Mouse (Mus musculus) heart, postnatal 14 days (tissue): ENCODE results near the gene Cga. TPM values are rescaled to one million over a fixed set of nuclear protein-coding genes. Genes with fewer than 3 reads are reported as not detected.
"Not testable (repeated sequence)": the region's sequence is repeated elsewhere in the genome, so short reads cannot be mapped to it uniquely, and the experiment has no call there.

Experiments
- DNase-seq, 2 experiments: peaks; one replicate each; pipeline ENCODE4 v3.0.0; 2021 to 2022
- intact Hi-C: fragments of 180-260 bp; cut with DNase I; formaldehyde crosslinking; loops from one replicate; pipeline ENCODE4 v1.15.1; 2025
- total RNA-seq, 2 experiments: library from RNA; stranded (reverse); gene quantifications; 2 replicates each; pipeline ENCODE4 v1.2.3; 2021

The Cga gene
- total RNA-seq, 2 experiments from 2014 or later: not detected

DNA sequence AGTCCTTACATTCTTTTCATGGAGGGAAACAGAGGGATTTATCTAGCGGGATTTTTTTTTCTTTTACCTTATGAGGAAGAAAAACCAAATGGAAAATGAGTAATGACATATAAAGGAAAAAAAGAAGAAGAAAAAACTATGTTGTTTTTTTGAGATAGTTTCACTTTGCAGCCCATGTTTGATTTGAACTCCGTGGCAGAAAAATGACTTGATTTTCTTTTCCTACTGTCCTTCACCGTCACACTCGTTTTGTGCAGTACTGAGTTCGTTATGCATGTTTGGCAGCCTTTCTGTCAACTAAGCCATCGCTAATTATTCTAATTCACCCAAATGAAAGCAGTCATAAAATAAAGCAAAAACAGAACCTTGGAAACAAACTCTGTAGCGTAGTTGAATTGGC, 6.3 kb upstream of the Cga start:
- no peak for DNase-seq
- intact Hi-C loops: loop anchor here (5.0 kb wide), 1 partner anchor 110 kb away; the partner anchor contains the start of gene Smim8

DNA sequence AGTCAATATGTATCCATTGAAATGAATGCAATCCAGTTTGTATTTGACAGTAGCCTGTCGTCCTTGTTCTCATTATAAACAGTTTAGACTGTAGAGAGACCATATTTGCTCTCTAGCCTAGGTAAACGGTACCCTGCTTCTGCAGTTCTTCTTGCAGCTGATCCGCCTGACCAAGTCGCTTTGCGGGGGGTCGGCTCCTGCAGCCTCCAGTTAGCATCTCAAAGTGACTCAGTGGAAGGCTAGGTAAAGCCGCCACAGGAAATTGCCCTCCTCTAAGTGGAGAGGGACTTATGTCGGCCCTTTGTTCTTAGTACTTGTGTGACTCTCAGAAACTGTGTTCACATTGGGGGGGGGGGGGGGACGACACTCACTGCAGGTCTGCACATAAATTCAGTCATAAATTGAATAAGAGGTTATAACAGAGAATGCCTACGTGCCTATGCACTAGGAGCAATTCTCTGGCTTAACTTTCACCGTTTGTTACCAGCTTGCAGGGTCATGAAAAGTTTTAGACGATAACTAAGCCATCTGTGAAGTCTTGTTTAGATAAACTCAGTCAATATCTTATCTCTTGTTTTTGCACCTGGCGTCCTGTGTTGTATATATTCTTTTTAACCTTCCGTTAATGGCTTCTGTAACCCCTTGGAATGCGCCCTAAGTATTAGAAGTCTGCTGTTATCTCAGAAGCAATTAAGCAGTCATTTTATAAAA, 4.3 kb upstream of the Cga start:
- intact Hi-C loops: loop anchor here (5.0 kb wide), 1 partner anchor 112 kb away; the partner anchor contains the start of gene Smim8
- no peak for DNase-seq

DNA sequence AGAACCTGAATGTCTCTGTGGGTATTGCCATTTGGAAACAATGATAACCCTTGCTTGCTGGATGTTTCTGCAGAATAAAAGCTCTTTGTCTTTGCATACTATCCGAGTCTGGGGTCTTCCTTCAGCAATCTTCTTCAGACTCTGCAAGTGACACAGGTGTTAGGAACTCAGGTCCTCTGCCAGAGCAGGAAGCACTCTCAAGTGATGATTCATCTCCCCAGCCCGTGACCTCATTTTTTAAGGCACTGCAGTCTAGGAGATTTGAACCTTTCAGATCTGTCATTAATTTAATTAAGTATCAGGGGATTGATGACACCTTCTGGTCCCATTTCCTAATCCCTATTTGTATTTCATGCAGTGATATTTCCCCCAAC, 3.8 kb upstream of the Cga start:
- intact Hi-C loops: loop anchor here (5.0 kb wide), 1 partner anchor 112 kb away; the partner anchor contains the start of gene Smim8
- no peak for DNase-seq

DNA sequence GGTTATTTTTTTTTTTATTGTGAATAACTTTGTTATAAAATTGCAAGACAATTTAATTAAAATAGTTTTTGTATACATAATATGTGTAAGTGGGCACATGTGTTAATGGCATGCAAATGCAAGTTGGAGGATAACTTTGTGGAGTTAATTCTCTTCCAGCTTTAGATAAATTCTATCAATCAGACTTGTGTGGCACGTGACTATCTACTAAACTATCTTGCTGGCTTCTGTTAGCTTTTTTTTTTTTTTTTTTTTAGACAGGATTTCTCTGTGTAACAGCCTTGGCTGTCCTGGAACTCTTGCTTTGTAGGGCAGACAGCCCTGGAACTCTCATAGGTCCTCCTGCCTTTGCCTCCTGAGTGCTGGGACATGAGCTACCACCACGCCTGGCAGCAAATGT, 4.9 kb downstream of the Cga start:
- no peak for DNase-seq
- intact Hi-C loops: no loop called here

DNA sequence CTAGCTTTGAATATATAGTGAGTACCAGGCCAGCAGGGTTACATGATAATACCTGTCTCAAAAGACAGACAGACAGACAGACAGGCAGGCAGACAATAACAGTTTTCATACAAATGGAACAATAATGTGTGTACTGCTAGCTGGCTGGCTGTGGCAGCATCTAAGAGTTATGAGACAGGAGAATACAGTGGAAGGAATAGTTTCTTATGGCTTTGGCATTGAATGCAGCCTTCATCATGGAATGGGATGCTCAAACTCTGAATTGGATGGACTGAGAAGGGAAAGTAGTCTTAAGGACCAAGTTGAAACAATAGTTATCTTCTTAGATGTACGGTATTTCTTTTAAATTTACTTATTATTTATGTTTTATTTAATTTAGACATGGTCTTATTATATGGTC, 5.7 kb downstream of the Cga start:
- no peak for DNase-seq
- intact Hi-C loops: no loop called here

DNA sequence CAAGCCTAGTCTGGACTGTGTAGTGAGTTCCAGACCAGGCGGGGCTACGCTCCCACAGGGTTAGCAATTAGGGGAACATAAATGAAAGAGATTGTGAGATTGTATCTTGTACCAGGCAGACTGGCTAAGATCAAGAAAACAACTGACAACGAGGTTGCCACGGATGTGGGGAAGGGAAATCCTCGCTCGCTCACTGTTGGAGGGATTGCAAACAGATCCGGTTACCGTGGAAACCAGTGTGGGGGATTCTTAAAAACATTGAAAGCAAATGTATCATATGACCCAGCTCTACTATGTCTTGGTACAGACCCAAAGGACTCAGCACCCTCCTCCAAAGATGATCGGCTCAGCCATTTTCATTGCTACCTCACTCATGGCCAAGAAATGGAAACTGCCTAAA, 6.6 kb downstream of the Cga start:
- no peak for DNase-seq
- intact Hi-C loops: no loop called here

DNA sequence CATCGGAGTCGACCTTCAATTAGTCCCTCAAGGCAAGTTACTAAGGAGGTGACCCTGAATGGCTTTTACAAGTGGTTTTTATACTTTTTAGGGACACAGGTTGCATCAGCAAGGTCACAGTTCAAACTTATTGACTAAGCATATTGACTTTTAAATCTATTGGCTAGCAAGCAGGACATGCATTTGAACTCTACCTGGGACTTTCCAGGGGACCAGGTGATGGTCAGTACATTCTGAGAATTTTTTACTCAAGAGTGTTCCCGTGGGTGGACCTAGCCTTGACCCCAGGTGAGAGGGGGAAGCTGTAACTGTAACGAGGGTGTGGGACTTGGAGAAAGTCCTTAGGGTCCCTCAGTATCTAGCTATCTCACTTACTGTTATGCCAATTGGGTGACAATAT, 7.6 kb downstream of the Cga start:
- intact Hi-C loops: no loop called here

DNA sequence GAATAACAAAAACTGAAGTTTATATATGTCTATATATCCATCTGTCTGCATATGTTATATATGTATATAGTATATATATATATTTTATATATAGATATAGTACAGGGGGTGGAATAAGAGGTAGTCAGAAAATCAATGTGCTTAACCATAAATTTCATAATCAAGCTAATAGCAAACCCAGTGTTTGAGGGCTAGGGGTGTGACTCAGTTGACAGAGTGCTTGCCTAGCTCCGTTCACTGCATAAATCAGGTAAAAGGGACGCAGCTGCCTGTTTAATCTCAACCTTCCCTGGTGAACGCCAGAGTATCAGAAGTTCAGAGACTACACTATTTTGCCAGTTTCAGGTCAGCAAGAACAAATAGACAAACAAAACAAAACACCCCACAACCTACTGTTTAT, 8.0 kb downstream of the Cga start:
- DNase-seq, intact Hi-C loops: not testable (repeated sequence)

More for the DNA sequence above, 7.6 kb downstream of the Cga start:
- no peak for DNase-seq

DNA sequence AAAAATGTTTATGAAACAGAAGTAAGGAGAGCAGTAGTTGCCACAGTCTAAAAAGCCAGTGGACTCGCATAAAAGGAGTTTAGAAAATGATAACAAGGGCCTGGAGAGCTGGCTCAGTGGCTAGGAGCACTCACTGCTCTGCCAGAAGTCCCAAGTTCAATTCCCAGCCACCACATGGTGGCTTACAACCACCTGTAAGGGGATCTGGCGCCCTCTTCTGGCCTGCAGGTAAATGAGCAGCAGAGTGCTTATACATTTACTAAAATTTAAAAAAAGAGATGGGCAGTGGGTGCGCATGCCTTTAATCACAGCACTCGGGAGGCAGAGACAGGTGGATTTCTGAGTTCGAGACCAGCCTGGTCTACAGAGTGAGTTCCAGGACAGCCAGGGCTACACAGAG, 11.8 kb downstream of the Cga start:
- intact Hi-C loops: no loop called here

DNA sequence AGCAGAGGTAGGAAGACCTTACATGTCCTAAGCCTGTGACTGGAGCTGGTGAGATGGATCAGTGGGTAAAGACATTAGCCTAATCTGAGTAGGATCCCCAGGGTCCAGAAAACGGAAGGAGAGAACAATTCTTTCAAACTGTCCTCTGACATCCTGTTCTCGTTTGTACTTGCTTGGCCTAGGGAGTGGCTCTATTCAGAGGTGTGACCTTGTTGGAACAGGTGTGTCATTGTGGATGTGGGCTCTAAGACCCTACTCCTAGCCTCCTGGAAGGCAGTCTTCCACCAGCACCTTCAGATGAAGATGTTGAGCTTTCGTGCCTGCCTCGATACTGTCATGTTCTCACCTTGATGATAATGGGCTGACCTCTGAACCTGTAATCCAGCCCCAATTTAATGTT, 12.6 kb downstream of the Cga start:
- DNase-seq: no peak
- intact Hi-C loops: no loop called here

More for the DNA sequence above, 11.8 kb downstream of the Cga start:
- DNase-seq: no peak

DNA sequence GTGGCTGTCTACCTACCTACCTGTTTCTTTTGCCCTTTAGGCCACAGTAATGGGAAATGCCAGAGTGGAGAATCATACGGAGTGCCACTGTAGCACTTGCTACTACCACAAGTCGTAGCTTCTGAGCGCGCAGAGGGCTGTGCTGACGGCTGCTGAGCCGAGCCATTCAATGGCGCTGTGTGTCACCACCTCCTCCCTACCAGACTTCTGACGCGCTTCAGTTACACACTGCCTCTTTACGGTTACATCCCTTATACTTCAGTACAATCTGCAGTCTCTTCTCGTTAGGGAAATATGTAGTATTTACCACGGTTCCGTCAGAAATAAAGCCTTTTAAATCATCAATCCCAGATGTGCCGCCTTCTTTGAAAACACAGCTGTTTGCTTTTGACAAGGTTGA, 13.4 kb downstream of the Cga start:
- intact Hi-C loops: no loop called here
- DNase-seq: no peak

DNA sequence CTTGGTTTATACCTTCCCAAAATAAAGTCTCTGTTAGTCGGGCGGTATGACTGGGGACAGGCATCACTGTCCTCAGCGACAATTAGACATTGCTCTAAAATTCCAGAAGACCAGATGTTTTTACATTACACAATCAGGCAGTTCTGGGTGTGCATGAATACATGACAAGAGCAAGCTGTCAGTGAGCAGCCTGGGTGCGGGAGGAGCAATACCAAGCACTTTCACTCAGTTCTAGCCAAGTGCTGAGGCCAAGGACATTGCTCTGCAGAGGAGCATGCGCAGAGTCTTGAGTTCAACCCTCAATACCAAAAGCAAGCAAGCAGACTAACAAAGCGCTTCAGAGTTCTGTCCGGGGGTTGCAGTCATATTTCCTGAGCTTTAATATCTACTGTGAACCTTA, 14.5 kb downstream of the Cga start:
- intact Hi-C loops: no loop called here
- peak; percentile 44 to 49 for DNase-seq

DNA sequence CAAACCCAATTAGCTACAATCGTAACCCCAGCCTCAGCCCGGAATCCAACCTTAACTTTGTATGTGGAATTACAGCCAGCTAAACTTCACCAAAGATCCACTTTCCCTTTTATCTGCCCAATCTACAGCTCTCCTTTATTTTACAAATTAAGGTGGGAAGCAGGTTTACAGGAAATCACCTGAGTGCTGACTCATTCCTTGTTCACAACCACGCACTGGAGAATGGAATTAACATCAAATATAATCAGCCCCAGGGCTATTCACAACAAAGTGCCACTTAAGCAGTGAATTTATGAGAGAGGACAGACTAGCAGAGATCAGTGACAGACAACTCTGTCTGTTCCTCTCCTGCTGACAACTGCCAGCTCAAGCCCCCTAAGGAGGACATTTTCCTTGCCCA, 17.8 kb downstream of the Cga start:
- intact Hi-C loops: no loop called here
- DNase-seq: no peak

DNA sequence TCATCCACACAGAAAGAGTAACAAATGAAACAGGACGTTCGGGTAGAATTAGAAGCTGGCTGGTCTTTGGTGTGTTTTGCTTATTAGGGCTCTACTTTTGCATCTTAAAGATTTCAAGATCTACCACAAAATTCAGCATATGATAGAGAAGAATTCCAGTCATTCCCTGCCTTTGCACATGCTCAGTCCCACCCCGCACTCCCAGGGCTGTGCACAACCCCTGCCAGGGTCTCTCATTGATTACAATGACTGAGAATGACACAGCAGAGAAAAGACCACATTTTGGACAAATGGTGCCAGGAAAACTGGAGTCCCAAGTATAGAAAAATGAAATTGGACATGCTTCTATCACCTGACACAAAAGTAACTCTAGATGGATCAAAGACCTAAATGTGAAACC, 18.6 kb downstream of the Cga start:
- intact Hi-C loops: no loop called here
- no peak for DNase-seq

DNA sequence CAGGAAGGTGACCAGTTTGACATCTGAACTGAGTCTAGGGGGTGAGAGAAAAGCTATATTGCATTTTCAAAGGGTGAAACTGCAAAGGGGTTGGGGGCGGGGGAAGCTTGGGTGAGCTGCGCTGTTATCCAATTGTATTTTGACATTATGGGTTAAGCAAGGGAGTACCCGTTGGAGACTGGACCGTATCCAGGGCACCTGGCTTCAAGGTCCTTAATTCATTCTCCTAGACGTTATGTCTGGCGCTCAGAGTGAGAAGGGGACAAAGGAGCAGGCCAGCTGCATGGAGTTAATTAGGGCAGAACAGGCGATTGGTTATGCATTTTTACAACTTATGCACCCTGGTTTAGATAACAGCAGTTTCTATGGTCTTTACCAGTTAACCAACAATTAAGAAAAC, 23.8 kb downstream of the Cga start:
- DNase-seq: no peak
- intact Hi-C loops: no loop called here

DNA sequence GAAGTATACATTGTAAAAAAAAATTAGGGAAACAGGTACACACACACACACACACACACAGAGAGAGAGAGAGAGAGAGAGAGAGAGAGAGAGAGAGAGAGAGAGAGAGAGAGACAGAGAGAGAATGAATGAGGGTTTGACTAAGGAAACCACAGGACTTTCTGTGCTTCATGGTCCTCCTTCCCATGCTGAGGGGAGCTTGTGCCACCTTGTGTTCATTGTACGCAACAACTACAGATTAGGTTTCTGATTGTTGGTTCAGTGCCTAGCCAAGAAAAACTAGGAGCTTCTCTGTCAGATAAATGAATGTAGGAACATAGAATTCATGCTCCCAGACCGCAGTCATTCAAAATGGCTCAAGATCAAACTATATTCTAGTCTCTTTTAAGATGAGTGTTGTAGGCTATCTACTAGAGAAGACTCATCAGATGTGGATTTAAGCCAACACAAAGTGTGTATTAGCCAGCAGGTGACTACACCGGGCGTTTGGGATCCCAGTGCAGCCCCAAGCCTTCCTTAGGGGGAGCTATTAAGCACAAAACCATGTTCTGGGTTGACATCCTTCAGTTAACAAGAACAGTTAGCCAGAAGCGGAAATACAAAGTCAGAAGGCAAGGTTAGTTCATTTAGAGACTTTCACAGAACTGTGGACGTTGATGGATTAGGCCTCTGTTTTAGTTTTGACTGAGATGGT, 28.7 kb downstream of the Cga start:
- intact Hi-C loops: loop anchor here (5.0 kb wide), 2 partner anchors 110 to 235 kb away; partner anchors contain the start of gene Slc35a1
- DNase-seq: peak; percentile 41 to 65

DNA sequence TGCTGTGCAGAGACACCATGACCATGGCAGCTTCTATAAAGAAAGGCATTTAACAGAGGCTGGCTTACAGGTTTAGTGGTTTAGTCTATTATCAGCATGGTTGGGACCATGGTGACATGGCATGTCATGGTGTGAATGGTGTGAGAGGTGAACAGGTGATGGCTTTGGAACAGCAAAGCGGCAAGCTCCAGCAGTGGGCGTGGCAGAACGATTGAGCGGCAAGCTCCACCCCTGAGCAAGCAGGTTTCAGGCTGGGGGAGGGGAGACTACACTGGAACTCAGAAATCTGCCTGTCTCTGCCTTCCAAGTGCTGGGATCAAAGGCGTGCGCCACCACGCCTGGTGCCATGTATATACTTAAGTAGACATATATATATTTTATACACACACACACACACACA, 34.8 kb downstream of the Cga start:
- DNase-seq, intact Hi-C loops: not testable (repeated sequence)

DNA sequence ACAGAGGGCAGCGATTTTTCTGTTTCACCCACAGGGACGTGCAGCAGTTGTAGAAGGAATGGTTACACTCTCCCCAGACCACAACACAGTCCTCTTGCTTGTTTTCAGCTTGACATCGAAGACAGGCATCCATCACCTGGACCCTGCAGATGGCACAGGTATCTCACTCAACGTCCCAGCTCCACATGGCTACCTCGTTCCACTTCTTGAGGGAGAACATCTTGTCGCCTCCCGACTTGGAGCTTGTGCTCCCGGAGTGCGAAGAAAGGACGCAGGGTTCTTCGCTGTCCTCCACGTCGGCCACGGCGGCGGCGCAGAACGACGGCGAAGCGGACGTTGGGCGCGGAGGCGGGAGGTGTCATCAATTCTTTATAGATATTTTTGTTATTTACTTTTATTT, 47.5 kb downstream of the Cga start:
- DNase-seq: no peak
- intact Hi-C loops: no loop called here

DNA sequence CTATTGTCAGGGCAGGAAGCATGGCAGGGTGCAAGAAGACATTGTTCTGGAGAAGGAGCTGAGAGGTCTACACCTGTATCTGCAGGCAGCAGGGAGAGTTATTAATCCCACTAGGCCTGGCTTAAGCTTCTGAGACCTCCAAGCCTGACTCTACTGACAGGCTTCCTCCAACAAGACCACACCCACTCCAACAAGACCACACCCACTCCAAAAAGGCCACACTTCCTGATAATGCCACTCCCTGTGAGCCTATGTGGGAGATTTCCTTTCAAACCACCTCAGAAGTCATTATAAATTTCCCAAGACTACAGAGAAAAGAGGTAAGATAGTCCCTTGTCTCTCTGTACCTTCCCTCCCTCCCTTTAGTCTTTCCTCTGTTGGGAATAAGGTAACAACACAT, 53.6 kb downstream of the Cga start:
- DNase-seq: no peak

DNA sequence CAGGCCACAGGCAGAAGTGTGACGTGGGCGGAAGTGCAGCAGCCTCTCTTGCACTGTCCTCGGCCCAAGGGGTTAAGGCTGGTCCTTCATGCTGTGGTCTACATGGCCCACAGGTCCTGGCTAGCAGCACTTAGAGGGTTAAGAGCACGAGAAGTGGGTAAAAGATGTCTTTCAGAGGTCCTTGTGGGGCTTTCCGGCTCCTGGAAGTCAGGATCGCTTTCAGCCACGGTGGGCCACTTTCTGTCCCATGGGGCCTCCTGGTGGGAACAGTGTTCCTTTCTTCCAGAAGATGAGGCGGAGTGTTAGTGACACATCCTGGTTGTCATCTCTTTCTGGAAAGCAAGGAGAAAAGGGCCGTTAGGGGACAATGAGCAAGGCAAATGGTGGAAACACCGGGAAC, 60.1 kb downstream of the Cga start:
- no peak for DNase-seq
- intact Hi-C loops: no loop called here

More for the DNA sequence above, 53.6 kb downstream of the Cga start:
- intact Hi-C loops: no loop called here
